Mouse (Mus musculus): ENCODE measurements around the gene Cnbp. TPM values are rescaled to one million over a fixed set of nuclear protein-coding genes. Genes with fewer than 3 reads are reported as not detected.

Cnbp gene
- total and polyA plus RNA-seq, 2 experiments from 2014 or later: 178 to 577 TPM

- no peak overlapping the region for H3K4me2 ChIP-seq (ENCODE audit: low read depth, low read length, poor library complexity, severe bottlenecking)
- no peak overlapping the region for H3K4me3 ChIP-seq (ENCODE audit: low read depth, low read length)
- H3K9me3 ChIP-seq (ENCODE audit: low read length): no peaks in the 10 kb centered on the region
- WGBS: 85% methylated on average over 7 of the region's 7 CpGs
- no peak for TF ChIP-seq CTCF (IDR thresholded peaks at IDR 0.05)
- H3K36me3 ChIP-seq (ENCODE audit: insufficient read depth, low read length): no peaks in the 10 kb centered on the region
- H3K4me1 ChIP-seq (ENCODE audit: insufficient read depth, low read length): no peaks in the 10 kb centered on the region
- H3K9ac ChIP-seq (replicated peaks; ENCODE audit: low read length, poor library complexity, severe bottlenecking): no peak overlapping the region
- no peak overlapping the region for H3K27ac ChIP-seq (ENCODE audit: low read depth, low read length)
- no peaks in the 10 kb centered on the region for H3K27me3 ChIP-seq (ENCODE audit: insufficient read depth, low read length)
- ATAC-seq (ENCODE audit: low FRiP score) (no peak), DNase-seq (ENCODE audit: low spot score) (no peak)
Measured at GRCm38 (mm10) chr6:87802462-87802861, 48.4 kb downstream of the Cnbp start.

DNA sequence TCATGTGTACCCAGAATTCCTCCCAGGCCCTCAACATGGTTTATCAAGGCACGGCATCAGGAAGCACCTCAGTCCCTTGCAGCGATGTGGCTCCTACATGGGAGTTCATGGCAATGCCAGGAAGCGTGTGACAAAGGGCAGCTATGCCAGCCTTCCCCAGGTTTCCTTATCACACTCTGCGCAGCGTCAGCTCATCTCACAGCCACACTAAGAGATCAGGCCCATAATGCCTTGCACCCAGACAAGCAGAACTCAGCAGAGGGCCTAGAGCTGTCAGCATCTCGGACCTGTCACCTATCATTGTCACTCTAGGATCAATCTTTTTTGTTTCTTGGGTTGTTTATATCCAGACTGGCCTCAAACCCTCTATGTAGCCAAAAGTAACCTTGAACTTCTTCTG is 51.3 kb downstream of the Cnbp start:
- no peak overlapping the region for H3K27ac ChIP-seq (ENCODE audit: low read depth, low read length)
- no peaks in the 10 kb centered on the region for H3K4me1 ChIP-seq (ENCODE audit: insufficient read depth, low read length)
- no peak overlapping the region for H3K4me2 ChIP-seq (ENCODE audit: low read depth, low read length, poor library complexity, severe bottlenecking)

DNA sequence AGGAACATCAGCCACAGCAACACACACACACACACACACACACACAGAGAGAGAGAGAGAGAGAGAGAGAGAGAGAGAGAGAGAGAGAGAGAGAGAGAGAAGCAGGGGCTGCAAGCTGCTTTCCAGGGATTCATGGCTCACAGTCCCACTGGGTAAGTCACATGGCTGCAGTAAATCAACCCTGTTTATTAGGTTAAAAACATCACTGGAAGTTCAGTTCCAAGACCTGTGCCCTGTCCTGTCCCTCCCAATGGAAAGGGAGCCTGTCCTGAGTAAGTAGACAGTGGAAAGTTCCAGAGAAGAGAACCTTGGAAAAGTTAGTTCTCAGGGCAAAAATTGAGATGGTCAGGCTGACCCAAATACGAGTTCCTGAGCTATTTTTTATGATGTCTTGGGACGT is 53.6 kb downstream of the Cnbp start:
- DNase-seq (ENCODE audit: low spot score) (no peak), ATAC-seq (ENCODE audit: low FRiP score) (no peak)
- Histone ChIP-seq H3K27ac (ENCODE audit: low read depth, low read length) (no peak overlapping the region), H3K9me3 (ENCODE audit: low read length) (no peaks in the 10 kb centered on the region), H3K4me3 (ENCODE audit: low read depth, low read length) (no peak overlapping the region), H3K4me1 (ENCODE audit: insufficient read depth, low read length) (no peaks in the 10 kb centered on the region), H3K4me2 (ENCODE audit: low read depth, low read length, poor library complexity, severe bottlenecking) (no peak overlapping the region), H3K27me3 (ENCODE audit: insufficient read depth, low read length) (no peaks in the 10 kb centered on the region), H3K36me3 (ENCODE audit: insufficient read depth, low read length) (peaks cover 7% of the 10 kb centered on the region), H3K9ac (replicated peaks; ENCODE audit: low read length, poor library complexity, severe bottlenecking) (no peak overlapping the region)
- 57% methylated on average over 2 of the region's 2 CpGs for WGBS
- TF ChIP-seq CTCF (IDR thresholded peaks at IDR 0.05): no peak

More for the DNA sequence above, 51.3 kb downstream of the Cnbp start:
- TF ChIP-seq CTCF (IDR thresholded peaks at IDR 0.05): no peak
- no peak overlapping the region for H3K4me3 ChIP-seq (ENCODE audit: low read depth, low read length)
- no peaks in the 10 kb centered on the region for H3K9me3 ChIP-seq (ENCODE audit: low read length)
- H3K27me3 ChIP-seq (ENCODE audit: insufficient read depth, low read length): no peaks in the 10 kb centered on the region
- no peaks in the 10 kb centered on the region for H3K36me3 ChIP-seq (ENCODE audit: insufficient read depth, low read length)
- DNase-seq (ENCODE audit: low spot score) (no peak), ATAC-seq (ENCODE audit: low FRiP score) (no peak)
- 90% methylated on average over 6 of the region's 6 CpGs for WGBS
- H3K9ac ChIP-seq (replicated peaks; ENCODE audit: low read length, poor library complexity, severe bottlenecking): no peak overlapping the region

GRCm38 (mm10) chr6:87796251-87796880 is 54.5 kb downstream of the Cnbp start:
- WGBS: 96% methylated on average over 6 of the region's 6 CpGs
- H3K27me3 ChIP-seq (ENCODE audit: insufficient read depth, low read length): no peaks in the 10 kb centered on the region
- H3K4me2 ChIP-seq (ENCODE audit: low read depth, low read length, poor library complexity, severe bottlenecking): no peak overlapping the region
- no peak for ATAC-seq (ENCODE audit: low FRiP score)
- peaks cover 14% of the 10 kb centered on the region for H3K36me3 ChIP-seq (ENCODE audit: insufficient read depth, low read length)
- H3K9me3 ChIP-seq (ENCODE audit: low read length): no peaks in the 10 kb centered on the region
- no peak overlapping the region for H3K27ac ChIP-seq (ENCODE audit: low read depth, low read length)
- TF ChIP-seq CTCF (IDR thresholded peaks at IDR 0.05): no peak
- DNase-seq (ENCODE audit: low spot score): no peak
- H3K4me1 ChIP-seq (ENCODE audit: insufficient read depth, low read length): no peaks in the 10 kb centered on the region
- H3K4me3 ChIP-seq (ENCODE audit: low read depth, low read length): no peak overlapping the region
- H3K9ac ChIP-seq (replicated peaks; ENCODE audit: low read length, poor library complexity, severe bottlenecking): no peak overlapping the region

- 62% methylated on average over 6 of the region's 6 CpGs for WGBS
- ATAC-seq (ENCODE audit: low FRiP score) (no peak), DNase-seq (ENCODE audit: low spot score) (no peak)
- no peaks in the 10 kb centered on the region for H3K4me1 ChIP-seq (ENCODE audit: insufficient read depth, low read length)
- H3K27me3 ChIP-seq (ENCODE audit: insufficient read depth, low read length): no peaks in the 10 kb centered on the region
- H3K9ac ChIP-seq (replicated peaks; ENCODE audit: low read length, poor library complexity, severe bottlenecking): no peak overlapping the region
- no peaks in the 10 kb centered on the region for H3K9me3 ChIP-seq (ENCODE audit: low read length)
- TF ChIP-seq CTCF (IDR thresholded peaks at IDR 0.05): no peak
- no peak overlapping the region for H3K4me3 ChIP-seq (ENCODE audit: low read depth, low read length)
- H3K36me3 ChIP-seq (ENCODE audit: insufficient read depth, low read length): peaks cover 21% of the 10 kb centered on the region
- H3K4me2 ChIP-seq (ENCODE audit: low read depth, low read length, poor library complexity, severe bottlenecking): no peak overlapping the region
- no peak overlapping the region for H3K27ac ChIP-seq (ENCODE audit: low read depth, low read length)
Measured at GRCm38 (mm10) chr6:87795385-87796150, 55.3 kb downstream of the Cnbp start.

DNA sequence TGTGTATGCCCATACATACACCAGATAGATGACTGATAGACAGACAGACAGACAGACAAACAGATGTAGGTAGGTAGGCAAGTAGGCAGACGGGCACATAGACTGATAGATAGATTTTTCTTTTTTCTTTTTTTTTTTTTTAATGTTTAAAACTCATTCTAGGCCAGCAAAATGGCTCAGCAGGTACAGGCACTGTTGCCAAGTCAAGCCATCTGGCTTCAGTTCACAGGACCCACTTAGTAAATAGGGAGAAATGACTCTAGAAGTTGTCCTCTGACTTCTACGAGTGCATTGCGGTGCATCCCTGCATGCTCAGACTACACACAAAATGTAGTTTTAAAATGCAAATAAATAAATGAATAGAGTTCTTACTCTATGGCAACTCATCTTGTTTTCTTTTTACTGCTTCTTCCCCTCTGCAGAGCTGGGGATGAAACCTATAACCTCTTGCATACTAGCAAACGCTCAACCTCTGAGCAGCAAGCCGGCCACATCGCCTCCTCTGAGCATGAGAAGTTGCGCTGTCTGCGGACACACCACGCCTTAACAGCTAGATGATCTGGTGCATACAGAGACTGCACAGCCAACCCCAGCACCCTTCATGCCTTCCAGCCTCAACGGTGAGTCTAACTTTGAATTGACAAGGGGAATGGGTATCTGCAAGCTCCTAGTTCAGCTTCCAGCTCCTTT is 56.9 kb downstream of the Cnbp start:
- Histone ChIP-seq H3K4me3 (ENCODE audit: low read depth, low read length) (no peak overlapping the region), H3K36me3 (ENCODE audit: insufficient read depth, low read length) (peaks cover 21% of the 10 kb centered on the region), H3K9ac (replicated peaks; ENCODE audit: low read length, poor library complexity, severe bottlenecking) (no peak overlapping the region), H3K9me3 (ENCODE audit: low read length) (no peaks in the 10 kb centered on the region), H3K27ac (ENCODE audit: low read depth, low read length) (no peak overlapping the region), H3K4me2 (ENCODE audit: low read depth, low read length, poor library complexity, severe bottlenecking) (no peak overlapping the region), H3K27me3 (ENCODE audit: insufficient read depth, low read length) (no peaks in the 10 kb centered on the region), H3K4me1 (ENCODE audit: insufficient read depth, low read length) (no peaks in the 10 kb centered on the region)
- TF ChIP-seq CTCF (IDR thresholded peaks at IDR 0.05): no peak
- WGBS: 93% methylated on average over 10 of the region's 10 CpGs
- ATAC-seq (ENCODE audit: low FRiP score): no peak
- DNase-seq (ENCODE audit: low spot score): peak; percentile 27

Other genes starting within 250 kb of the Cnbp start
- gene Aplf, start 178.9 kb downstream of the Cnbp start, total RNA-seq (2014; rRNA removed): 4.2 and 5.5 TPM in 2 replicates
- gene Aplf, start 178.9 kb downstream of the Cnbp start, polyA plus RNA-seq (2015; fragmentation: Nextera tagmentation; extraction: Ambion mirVana): 4.4 and 5.0 TPM in 2 replicates
- 6.6 and 15.8 TPM in 2 replicates for gene Efcc1, start 120.2 kb downstream of the Cnbp start, total RNA-seq (2014; rRNA removed)
- 8.7 and 11.2 TPM in 2 replicates for gene Efcc1, start 120.2 kb downstream of the Cnbp start, polyA plus RNA-seq (2015; fragmentation: Nextera tagmentation; extraction: Ambion mirVana)
- 1.7 TPM in 1 of 2 replicates, not detected in the other for gene Gp9, start 73.0 kb downstream of the Cnbp start, total RNA-seq (2014; rRNA removed)
- gene Gp9, start 73.0 kb downstream of the Cnbp start, polyA plus RNA-seq (2015; fragmentation: Nextera tagmentation; extraction: Ambion mirVana): not detected in 2 replicates
- gene Rab43, start 38.9 kb downstream of the Cnbp start, total RNA-seq (2014; rRNA removed): 23.2 and 31.6 TPM in 2 replicates
- 7.7 and 9.9 TPM in 2 replicates for gene Rab43, start 38.9 kb downstream of the Cnbp start, polyA plus RNA-seq (2015; fragmentation: Nextera tagmentation; extraction: Ambion mirVana)
- gene Gm45140, start 15.3 kb downstream of the Cnbp start, total RNA-seq (2014; rRNA removed): 5.4 TPM in 1 of 2 replicates, not detected in the other
- 1.2 and 1.8 TPM in 2 replicates for gene Gm45140, start 15.3 kb downstream of the Cnbp start, polyA plus RNA-seq (2015; fragmentation: Nextera tagmentation; extraction: Ambion mirVana)
- gene Isy1, start 12.3 kb downstream of the Cnbp start, total RNA-seq (2014; rRNA removed): 21.7 and 22.5 TPM in 2 replicates
- gene Isy1, start 12.3 kb downstream of the Cnbp start, polyA plus RNA-seq (2015; fragmentation: Nextera tagmentation; extraction: Ambion mirVana): 20.7 and 25.9 TPM in 2 replicates
- 202 and 226 TPM in 2 replicates for gene Copg1, start 36.7 kb upstream of the Cnbp start, total RNA-seq (2014; rRNA removed)
- gene Copg1, start 36.7 kb upstream of the Cnbp start, polyA plus RNA-seq (2015; fragmentation: Nextera tagmentation; extraction: Ambion mirVana): 191 and 216 TPM in 2 replicates
- gene Hmces, start 62.8 kb upstream of the Cnbp start, total RNA-seq (2014; rRNA removed): 30.7 and 33.0 TPM in 2 replicates
- 34.6 and 35.5 TPM in 2 replicates for gene Hmces, start 62.8 kb upstream of the Cnbp start, polyA plus RNA-seq (2015; fragmentation: Nextera tagmentation; extraction: Ambion mirVana)
- gene H1fx, start 130.5 kb upstream of the Cnbp start, total RNA-seq (2014; rRNA removed): 22.7 and 31.8 TPM in 2 replicates
- gene H1fx, start 130.5 kb upstream of the Cnbp start, polyA plus RNA-seq (2015; fragmentation: Nextera tagmentation; extraction: Ambion mirVana): 42.8 and 52.8 TPM in 2 replicates
- gene Rab7, start 194.2 kb upstream of the Cnbp start, total RNA-seq (2014; rRNA removed): 87.5 and 103 TPM in 2 replicates
- gene Rab7, start 194.2 kb upstream of the Cnbp start, polyA plus RNA-seq (2015; fragmentation: Nextera tagmentation; extraction: Ambion mirVana): 356 and 379 TPM in 2 replicates
- 196 and 198 TPM in 2 replicates for gene Rpn1, start 233.4 kb upstream of the Cnbp start, total RNA-seq (2014; rRNA removed)
- gene Rpn1, start 233.4 kb upstream of the Cnbp start, polyA plus RNA-seq (2015; fragmentation: Nextera tagmentation; extraction: Ambion mirVana): 252 and 261 TPM in 2 replicates